Mouse (Mus musculus) C2C12 (cell line): ENCODE data around the gene Srbd1.

ENCODE experiments used
- CEBPB ChIP-seq: IDR thresholded peaks from one replicate; pipeline ENCODE4 v1.6.1; 2011; ENCODE audit warnings: low read depth, mild to moderate bottlenecking, control low read depth, moderate library complexity
- CTCF ChIP-seq: IDR thresholded peaks from one replicate; pipeline ENCODE4 v1.5.1; 2011; ENCODE audit not compliant: control insufficient read depth, insufficient read depth, insufficient read length
- FOSL1 ChIP-seq: IDR thresholded peaks from one replicate; pipeline ENCODE4 v1.8.0; 2011; ENCODE audit warnings: mild to moderate bottlenecking, low read length; ENCODE audit not compliant: poor library complexity, insufficient read depth, severe bottlenecking
- MAX ChIP-seq: IDR thresholded peaks from one replicate; pipeline ENCODE4 v1.6.1; 2011; ENCODE audit warnings: mild to moderate bottlenecking, control low read depth
- MYOD1 ChIP-seq: IDR thresholded peaks from one replicate; pipeline ENCODE4 v1.6.1; 2011; ENCODE audit warnings: low read depth; ENCODE audit not compliant: control insufficient read depth, insufficient read length
- MYOG ChIP-seq: IDR thresholded peaks from one replicate; pipeline ENCODE4 v1.6.1; 2011; ENCODE audit not compliant: control insufficient read depth, insufficient read length; ENCODE audit errors: extremely low read depth

GRCm38 (mm10) chr17:86065833-86066232 is 79.1 kb downstream of the Srbd1 start:
- TF ChIP-seq CTCF (no peak), CEBPB (no peak), MAX (no peak), MYOG (no peak), FOSL1 (no peak), MYOD1 (no peak)
